Mouse (Mus musculus) right cerebral cortex, postnatal 25 days (tissue): ENCODE data around the gene Olfr170.
"Not testable (repeated sequence)": the region's sequence is repeated elsewhere in the genome, so short reads cannot be mapped to it uniquely, and the experiment has no call there.

ENCODE experiments used
- DNase-seq: peaks from one replicate; pipeline ENCODE4 v3.0.0; 2022

Gene Olfr170

DNA sequence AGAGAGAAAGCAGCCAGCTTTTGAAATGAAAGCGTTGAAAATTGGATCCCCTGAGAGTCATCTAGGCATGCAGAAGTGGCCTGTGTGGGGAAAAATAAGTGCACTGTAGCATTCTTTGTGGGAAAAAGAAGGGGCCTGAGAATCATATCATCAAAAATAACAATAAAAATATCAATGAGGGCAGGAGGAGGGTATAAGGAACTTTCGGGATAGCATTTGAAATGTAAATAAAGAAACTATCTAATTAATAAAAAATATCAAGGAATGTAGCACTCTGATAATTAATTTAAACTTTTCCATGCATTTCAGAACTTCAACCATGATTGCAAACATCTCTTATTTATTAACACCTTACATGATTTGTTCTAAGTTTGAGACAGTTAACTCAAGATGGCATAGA lies at the start of gene Olfr170:
Gene Olfr170 (minus strand): TSS at position 101 of the 400 bp plus-strand sequence.
- not testable (repeated sequence) for DNase-seq

- DNase-seq: no peak
Measured at GRCm38 (mm10) chr16:19629816-19630215, 18.1 kb upstream of the Olfr170 start, which contains the start of gene Olfr171. TSS of gene Olfr171 (minus strand) at chr16:19629916.

DNA sequence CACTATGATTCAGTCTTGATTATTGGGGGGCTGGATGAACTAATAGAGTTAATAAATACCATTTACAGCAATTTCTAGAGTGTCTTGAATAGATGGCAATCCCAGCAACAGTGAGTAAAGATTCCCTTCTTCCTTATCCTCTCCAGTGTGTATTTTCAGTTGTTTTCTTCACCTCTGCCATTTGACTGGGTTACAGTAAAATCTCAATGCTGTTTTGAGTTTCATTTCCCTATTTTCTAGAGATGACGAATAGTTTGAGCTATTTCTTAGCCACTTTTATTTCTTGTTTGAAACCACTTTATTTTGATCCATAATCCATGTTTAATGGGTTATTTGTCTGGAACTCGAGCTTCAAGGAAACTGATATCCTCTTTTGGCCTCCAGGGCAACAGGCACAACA lies 8.5 kb downstream of the Olfr170 start:
- DNase-seq: no peak

DNA sequence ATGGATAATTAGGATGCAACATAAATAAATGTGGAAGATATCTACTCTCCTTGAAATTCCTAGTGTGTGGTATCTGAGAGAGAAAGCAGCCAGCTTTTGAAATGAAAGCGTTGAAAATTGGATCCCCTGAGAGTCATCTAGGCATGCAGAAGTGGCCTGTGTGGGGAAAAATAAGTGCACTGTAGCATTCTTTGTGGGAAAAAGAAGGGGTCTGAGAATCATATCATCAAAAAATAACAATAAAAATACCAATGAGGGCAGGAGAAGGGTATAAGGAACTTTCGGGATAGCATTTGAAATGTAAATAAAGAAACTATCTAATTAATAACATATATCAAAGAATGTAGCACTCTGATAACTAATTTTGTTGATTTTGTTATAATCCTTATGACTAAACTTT lies 40.0 kb downstream of the Olfr170 start, which contains the start of gene Olfr169:
Gene Olfr169 (minus strand): TSS at position 101 of the 400 bp plus-strand sequence.
- not testable (repeated sequence) for DNase-seq
